Mouse (Mus musculus): ENCODE data around the gene Stxbp6.

Stxbp6 gene

DNA sequence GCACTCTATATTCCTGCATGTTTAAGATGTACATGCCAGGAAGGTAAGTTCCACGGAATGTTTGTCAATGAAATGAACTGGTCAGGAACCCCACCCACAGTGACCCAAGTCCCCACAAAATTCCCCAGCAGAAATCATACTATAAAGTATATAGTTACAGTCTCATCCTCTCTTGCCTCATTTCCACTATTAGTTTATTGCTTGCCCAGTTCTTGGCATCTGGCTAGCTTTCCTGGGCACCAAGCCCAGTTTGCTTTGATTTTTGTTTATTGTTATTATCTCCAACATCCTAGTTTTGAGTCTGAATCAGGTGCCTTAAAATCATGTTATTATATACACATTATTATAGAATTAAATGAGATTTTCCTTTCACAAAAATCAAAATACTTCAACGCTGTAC, 168.5 kb downstream of the Stxbp6 start:
- peak in 1 of 2 experiments; percentile 3 for DNase-seq

DNA sequence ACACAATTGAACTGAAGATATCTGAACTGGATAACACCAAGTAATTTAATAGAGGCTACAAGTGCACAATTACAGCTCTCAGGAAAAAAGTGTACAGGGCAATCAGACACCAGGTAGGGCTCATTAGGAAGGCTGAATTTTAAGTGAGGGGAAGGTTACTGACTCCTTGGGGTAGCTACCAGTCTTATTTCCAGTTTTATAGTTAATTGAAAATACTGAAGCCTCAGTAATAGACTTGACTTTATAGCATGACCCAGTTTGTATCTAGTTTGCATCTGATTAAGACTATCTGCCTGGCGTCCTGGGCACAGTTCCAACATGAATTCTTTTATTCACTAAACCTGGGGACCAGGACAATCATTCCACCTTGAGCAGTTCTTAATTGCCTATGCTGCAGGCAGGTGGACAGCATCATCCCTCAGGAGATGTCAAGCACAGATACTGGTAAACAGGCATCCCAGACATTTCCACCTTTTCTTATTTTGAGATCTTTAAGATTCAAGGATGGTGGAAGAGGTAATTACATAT, 171.2 kb downstream of the Stxbp6 start:
- DNase-seq: peak in 1 of 2 experiments; percentile 15

DNA sequence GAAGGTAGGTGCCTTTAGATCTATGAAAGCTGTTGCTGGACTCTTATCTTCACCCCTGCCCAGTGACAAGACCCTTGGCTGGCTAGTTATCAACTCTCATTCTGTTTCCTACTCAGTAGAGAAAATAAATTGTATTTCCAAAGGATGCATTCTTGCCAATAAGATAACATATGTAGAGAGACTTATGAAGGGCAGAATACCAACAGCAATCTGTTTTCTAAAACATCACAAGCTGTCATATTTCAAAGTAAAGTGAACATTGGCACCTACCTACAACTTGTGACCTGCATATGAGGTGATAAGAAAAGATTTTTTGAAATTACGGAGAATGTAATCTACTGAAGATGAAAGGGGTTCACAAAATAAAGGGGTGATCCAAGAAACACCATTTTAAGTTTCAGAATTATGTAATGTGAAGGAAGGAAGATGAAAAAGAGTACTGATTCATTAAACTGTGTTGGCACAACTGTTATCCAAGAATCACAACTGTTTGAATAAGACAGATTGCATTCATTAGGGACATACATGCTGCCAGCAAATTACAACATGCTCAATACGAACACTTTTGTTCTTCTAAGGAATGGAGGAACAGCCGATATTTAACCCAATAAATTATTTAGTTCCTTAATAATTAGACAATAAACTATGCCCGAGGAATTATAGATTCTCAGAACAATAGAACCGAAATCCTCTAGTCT, 175.2 kb downstream of the Stxbp6 start:
- no peak for DNase-seq

DNA sequence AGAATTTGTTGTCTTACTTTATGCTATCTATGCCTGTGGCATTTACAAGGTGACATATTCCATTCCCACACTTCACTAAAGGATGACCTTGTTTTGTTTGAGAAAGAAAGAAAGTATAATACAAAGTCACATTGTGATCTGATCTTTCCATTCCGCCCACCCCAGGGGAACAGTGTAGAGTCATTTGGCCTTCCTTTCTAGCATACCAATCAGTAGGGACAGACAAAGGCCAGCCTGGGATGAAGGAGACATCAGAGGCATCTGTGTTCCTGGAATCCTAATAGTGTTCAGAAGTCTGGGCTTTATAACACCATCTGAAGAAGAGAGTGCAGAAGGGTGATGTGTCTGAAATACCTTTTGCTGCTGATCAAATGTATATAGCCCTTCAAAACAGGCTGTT, 178.0 kb downstream of the Stxbp6 start:
- no peak for DNase-seq

DNA sequence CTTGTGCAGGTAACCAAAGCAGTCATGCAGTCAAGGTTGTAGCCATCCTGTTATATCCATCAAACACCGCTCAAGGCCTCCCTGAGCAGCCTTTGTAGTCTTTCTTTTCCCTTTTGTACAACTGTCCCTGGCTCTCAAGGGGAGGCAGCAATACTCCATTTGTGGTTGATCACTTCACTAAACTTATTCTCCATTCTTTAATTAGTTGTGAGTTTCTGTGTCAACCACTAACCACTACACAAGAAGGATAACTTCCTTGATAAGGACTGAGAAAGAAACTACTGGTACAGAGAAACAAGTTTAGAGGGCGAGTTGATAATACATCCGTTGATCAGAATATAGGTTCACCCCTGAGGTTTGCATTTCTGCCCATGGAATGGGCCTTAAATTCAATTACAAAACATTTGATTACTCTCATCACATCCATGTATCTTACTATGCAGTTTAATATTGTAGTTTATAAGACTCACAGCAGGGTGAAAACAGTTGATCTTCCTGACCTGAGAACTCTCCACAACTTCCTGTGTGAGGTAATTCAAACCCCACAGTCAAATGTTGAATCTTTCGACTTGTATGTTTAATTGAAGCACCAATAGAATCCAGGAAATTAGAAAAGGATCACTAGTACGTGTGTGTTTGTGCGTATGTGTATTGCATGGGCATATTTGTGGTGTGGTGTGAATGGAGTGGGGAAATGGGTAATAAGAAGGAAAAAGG, 184.7 kb downstream of the Stxbp6 start:
- no peak for DNase-seq

DNA sequence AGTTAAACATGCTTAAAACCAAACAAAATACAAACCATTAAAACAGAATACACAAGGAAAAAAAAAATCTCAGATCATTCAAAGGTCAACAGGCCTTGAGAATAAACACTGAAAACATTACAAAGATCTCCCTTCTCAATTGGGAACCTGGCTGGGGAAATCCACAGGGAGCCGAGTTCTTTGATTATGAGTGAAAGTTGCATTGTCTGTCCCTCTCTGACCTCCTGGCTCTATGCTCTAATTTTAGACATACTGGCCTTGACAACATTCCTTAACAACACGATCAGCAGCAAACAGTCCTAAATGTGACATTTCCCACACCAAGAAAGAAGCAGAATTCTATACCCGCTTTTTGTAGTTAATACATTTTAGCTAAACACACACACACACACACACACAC, 187.7 kb downstream of the Stxbp6 start:
- no peak for DNase-seq

DNA sequence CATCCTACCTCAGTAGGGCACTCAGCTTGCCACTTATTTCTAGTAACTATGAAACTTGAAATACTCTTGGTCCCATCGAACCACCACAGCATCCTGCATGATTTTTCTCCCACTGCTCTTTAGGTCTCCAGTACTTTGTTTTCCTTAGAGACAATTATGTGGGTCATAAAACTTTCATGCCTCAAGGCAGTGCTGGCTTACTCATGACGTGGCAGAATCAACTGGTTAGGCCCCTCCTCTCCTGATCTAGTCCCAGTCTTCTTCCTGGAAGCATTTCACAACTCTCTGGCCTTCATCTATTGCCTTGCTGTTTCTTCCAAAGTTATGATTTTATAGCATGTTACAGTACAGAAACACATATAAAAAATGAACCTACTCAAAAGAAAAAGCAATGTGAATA, 201.8 kb downstream of the Stxbp6 start:
- DNase-seq: no peak

DNA sequence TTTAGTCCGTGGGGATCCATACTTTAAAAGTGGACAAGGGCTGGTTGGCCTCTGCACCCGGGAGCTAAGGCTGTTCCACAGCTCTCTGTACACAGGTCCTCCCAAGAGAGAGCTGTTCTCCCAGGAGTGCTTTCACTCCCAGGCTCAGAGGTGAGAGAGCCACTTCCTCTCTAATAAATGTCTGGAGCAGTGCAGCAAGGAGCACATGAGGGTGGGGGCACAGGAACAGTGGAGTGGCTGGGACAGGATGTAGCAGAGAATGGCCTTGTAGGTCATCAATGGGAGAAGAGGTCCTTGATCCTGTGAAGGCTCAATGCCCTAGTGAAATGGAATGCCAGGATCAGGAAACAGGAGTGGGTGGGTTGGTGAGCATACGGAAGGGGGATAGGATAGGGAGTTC, 209.1 kb downstream of the Stxbp6 start:
- DNase-seq: no peak

DNA sequence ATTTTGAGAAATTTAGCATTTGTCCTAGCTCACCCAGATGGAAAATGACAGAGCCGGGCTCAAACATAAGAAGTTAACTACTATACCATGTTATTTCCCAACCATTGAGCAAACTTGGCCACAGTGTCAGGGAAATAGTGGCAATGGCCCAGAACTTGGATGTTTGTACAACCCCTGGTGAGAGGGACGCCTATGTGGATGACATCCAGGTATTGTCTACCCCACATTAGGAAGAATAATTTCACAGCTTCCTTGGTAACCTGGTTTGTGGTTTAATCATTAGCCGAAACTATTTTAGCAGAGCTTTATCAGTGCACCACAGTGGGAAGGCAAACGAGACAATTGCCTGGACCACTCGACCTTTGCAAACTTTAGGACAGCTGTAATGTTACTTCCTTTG, 215.1 kb downstream of the Stxbp6 start:
- no peak for DNase-seq

DNA sequence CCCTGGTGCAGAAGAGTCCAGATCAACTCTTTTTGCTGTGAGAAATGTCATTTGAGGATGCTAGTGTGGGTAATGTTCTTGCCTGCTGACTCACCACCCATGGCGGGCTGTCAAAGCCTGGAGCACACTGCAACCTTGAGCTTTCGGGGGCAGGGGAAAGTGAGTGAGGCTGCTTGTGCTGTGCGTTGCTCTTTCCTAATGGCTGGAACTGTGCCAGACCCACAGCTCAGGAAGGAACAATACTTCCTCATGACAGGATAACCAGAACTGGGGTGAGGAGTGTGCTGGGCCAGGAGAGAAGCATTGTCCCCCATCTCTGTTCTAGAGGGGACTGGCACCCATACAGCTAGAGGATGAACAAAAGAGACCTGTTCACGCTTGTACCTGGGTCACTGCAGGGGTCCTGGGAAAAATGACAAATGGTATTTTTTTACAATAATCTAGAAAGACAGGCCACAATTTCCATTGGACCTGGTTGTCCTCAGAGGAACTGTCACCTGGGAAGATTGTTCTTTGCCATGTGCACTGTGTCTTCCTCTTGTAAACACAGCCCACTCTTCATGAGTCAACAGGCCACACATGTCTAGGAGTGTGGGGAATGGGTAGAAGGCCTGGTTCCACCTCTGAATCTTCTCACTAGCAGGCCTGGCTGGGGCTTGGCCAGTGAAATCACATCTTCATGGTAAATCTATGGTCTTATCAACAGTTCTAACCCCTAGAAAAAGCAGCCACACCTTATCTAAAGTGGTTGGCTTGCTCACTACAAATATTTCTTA, 216.2 kb downstream of the Stxbp6 start:
- peak; percentile 12 to 30 for DNase-seq

DNA sequence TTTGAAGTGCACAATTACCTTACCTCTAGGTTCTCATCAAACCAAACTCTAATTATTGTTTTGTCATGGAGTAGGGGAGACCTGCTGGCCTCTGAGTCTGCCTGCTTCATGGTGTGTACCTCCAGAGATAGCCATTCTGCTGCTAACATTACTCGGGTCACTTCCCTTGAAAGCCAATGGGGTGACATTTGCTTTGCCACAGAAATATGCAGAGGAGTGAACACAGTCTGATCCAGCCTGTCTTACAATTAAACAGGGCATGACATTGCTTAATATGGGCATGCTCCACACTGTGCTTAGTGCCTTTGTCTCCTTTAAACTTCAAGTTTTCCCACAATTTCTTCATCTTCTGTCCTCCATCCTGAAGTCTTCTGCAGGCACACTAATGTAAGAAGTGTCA, 222.5 kb downstream of the Stxbp6 start:
- DNase-seq: no peak

DNA sequence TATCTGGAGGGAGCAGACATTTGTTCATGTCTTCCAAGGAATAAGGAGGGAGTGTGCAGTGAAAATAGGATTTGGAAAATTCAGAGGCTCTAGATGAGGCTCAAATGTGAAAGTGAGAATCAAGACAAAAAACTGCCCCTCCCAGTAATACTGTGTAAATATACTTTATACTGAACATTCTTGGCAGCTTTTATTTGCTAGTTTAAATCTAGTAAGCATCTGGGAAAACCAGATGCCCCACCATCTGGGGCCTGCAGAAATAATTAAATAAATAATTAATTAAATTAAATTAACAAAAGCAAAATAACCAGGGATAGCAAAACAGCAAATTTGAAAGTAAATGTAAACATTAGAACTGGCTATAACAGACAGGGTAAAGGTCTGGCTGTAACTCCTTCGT, 224.0 kb downstream of the Stxbp6 start:
- no peak for DNase-seq

DNA sequence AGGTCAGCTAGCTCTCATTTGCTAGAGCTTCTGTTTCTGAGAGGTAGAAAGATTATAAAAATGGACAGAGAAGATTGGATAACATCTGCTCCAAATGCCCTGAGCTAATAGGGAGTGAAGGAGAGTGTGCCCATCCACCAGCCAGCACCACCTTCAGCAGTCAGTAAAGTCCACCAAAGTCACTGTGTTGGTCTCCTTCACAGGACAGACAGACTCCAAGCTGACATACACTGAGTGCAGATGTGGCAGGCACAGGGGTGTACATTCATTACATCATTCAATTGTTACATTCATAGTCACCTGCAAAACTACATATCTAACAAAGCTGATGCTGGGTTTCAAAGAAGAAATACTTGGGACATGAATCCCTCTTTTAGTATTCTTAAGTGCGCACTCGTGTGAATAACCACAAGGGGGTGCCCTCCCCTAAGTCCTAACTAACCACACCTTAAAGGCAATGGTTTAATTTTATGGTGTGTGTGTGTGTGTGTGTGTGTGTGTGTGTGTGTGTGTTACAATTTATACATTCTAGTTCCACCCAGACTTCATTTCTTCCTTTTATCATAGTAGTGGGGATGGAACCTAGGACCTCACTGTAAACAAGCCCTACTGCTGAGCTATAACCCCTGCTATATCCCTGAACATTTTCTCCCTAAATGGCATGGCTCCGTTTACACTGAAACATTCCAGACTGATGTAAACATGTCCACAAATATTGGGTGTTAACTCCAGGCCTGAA, 225.9 kb downstream of the Stxbp6 start:
- DNase-seq: peak in 1 of 2 experiments; percentile 38

DNA sequence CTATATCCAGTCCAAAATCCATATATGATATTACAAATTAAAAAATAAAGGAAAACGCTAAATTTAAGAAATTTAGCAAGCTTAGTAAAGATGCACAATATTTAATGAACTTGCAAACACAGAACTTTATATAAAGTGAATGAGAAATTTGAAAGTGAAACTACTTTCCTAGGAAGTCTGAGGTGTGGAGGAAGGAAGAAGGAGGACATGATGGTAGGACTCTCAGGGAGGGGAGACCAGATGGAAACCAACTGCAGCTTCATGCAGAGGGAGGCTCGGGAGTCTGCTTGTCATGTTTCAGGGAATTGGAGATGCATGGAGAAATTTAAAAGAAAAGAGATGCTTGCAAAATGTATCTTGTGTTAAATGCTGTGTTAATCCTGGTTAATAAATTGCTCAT, 233.9 kb downstream of the Stxbp6 start:
- DNase-seq: no peak

DNA sequence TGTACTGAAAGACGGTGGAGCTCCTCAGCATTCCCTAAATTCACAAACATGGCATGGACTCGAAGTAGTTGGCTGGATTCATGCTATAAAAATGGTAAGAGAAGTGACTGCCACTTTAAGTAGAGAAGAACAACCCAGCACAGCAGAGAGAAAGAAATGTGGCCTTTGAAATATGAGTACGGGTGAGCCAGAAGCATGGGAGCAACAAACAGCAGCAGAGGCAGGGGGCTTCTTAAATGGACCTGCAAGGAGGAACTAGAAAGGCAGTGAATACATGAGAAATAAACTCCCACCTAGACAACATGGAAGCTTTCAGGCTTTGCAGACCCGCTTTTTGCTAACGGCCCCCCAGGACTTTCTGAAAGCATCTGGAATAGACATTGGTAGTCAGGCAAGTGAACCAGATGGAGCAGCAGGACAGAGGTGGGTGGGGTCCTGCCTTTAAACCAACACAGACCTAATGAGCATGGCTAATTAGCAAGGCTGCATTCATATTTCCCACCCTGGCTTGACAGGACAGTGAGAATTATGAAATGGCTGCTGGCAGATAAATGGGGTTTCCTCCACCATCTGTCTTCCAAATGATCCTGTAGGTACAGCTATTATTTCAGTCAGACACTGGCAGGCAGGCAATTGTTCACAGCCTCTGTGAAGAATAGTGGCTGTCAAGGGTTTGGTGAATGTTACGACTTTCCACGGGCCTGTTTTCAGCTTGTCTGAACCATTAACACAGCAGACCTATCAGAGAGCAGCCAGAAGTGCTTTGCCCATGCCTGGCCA, 234.7 kb downstream of the Stxbp6 start:
- peak; percentile 10 to 23 for DNase-seq

DNA sequence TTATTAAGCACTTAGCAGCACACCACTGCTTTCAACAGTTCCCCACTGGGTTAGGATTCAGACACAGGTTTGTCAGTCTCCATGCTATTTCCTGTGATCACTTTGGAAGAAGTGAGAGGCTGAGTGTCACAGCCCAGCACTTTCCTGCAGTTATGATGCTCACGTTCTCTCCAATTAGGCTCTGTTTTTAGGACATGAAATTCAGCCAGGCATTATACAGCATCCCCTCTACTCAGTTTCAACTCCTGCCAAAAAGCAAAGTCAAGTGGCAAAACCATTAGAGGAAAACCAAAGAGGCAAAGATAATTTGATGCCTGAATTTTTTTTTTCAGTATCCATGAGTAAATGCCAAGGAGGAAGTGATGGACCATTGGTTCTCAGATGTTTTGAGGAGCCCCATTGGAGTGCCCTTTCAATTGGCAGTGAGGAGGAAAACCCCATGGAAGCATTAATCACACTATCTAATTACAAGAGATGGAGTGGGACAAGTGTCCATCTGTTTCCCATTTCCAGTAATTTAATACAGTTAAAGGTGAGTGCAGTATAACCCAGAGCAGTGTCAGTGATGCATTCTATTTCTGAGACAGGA, 238.5 kb downstream of the Stxbp6 start:
- peak in 1 of 2 experiments; percentile 4 for DNase-seq

DNA sequence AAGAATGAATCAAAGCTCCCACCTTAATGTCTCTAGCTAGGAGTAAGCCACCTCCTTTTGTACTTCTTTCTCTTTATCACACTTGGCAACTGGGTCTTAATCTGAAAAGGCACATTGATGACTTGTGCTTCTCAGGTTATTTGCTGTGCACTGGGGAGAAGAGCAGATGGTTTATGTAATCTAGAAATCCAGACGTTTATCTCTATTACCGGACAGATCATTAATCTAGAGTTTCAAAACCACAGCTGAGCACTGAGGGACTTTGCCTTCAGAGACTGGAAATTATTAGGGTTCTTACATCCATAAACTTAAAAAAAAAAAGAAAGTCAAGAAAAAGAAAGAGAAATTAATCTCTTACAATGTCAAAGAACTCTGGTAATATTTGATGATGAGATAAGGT, 262.6 kb downstream of the Stxbp6 start:
- no peak for DNase-seq

DNA sequence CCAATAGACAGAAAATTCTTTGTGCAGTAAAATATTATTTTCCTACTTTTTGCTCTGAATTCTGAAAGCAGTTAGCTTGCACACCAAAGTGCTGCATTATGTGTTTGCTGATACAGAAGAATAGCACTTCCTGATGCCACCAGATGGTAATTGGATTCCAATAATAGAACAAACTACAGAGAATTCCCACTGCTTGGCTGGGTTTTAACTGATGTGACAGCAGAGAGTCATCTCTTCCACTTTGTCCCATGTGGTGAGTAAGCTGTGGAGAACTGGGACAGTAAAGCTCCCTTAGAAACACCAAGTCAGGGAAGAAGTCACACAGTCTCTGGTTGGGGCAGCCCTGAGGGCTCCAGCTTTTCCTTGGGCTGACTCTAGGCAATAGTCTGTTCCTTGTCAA, 270.3 kb downstream of the Stxbp6 start:
- DNase-seq: no peak
